Mouse (Mus musculus) midbrain, embryonic 11.5 days (tissue): ENCODE data around the gene Adat1. TPM values are rescaled to one million over a fixed set of nuclear protein-coding genes. Genes with fewer than 3 reads are reported as not detected.

Source experiments
- ATAC-seq: fragments of 200-750 bp; cut with Nextera tagmentation; 2 replicates; pipeline ENCODE4 v1.8.0; 2017; ENCODE audit warnings: moderate TSS enrichment, moderate library complexity; ENCODE audit not compliant: low FRiP score
- DNase-seq: peaks from one replicate; pipeline ENCODE4 v3.0.0; 2015; ENCODE audit warnings: low spot score; ENCODE audit errors: missing footprints
- H3K27ac ChIP-seq: fragments of 300-500 bp; sonication (generic); 2 replicates; pipeline ENCODE4 v1.5.1; 2014; ENCODE audit warnings: low read depth, low read length
- H3K27me3 ChIP-seq: fragments of 300-500 bp; sonication (generic); 2 replicates; pipeline ENCODE4 v1.6.1; 2014; ENCODE audit warnings: mild to moderate bottlenecking, low read length, moderate library complexity, mixed read lengths; ENCODE audit not compliant: control insufficient read depth, insufficient read depth
- H3K36me3 ChIP-seq: fragments of 300-500 bp; sonication (generic); 2 replicates; pipeline ENCODE4 v1.6.1; 2014; ENCODE audit warnings: mild to moderate bottlenecking, low read length, moderate library complexity, mixed read lengths; ENCODE audit not compliant: control insufficient read depth, insufficient read depth
- H3K4me1 ChIP-seq: fragments of 300-500 bp; sonication (generic); 2 replicates; pipeline ENCODE4 v1.6.1; 2014; ENCODE audit warnings: low read length; ENCODE audit not compliant: control insufficient read depth, insufficient read depth
- H3K4me2 ChIP-seq: fragments of 300-500 bp; sonication (generic); 2 replicates; pipeline ENCODE4 v1.6.1; 2014; ENCODE audit warnings: mild to moderate bottlenecking, moderate library complexity
- H3K4me3 ChIP-seq: fragments of 300-500 bp; sonication (generic); 2 replicates; pipeline ENCODE4 v1.5.1; 2014; ENCODE audit warnings: low read depth, low read length
- H3K9ac ChIP-seq: fragments of 300-500 bp; sonication (generic); 2 replicates; pipeline ENCODE4 v1.6.1; 2014; ENCODE audit warnings: low read length
- H3K9me3 ChIP-seq: fragments of 300-500 bp; sonication (generic); 2 replicates; pipeline ENCODE4 v1.6.1; 2016; ENCODE audit warnings: low read length; ENCODE audit not compliant: control insufficient read depth
- whole genome bisulfite sequencing: fragments of 180-500 bp; shearing (Covaris S2); extraction: QIAGEN DNeasy Blood & Tissue Kit; methylation state at CpG from one replicate; pipeline ENCODE4 v1.1.7; 2014; 5-methylcytosine and 5-hydroxymethylcytosine counted together
- polyA plus RNA-seq: library from polyadenylated mRNA; unstranded; fragments of >200 nt; fragmentation: Nextera tagmentation; extraction: Ambion mirVana; gene quantifications from 2 replicates; pipeline ENCODE4 v1.2.1, GENCODE M21; 2014

Adat1 gene
- polyA plus RNA-seq, 1 experiment from 2014 or later = 9.1 TPM

GRCm38 (mm10) chr8:111919663-111920062 is 72.4 kb downstream of the Adat1 start:
- Histone ChIP-seq H3K27me3 (no peaks in the 10 kb centered on the region), H3K4me3 (no peak overlapping the region), H3K9me3 (no peaks in the 10 kb centered on the region), H3K27ac (no peak overlapping the region), H3K9ac (no peak overlapping the region), H3K4me2 (no peak overlapping the region), H3K36me3 (no peaks in the 10 kb centered on the region), H3K4me1 (no peaks in the 10 kb centered on the region)
- DNase-seq (no peak), ATAC-seq (no peak)
- 80% methylated on average over 2 of the region's 2 CpGs for WGBS

Other genes with a start within 250 kb of the Adat1 start
- 36.2 and 42.1 TPM in 2 replicates for gene Bcar1, start 248.5 kb downstream of the Adat1 start, polyA plus RNA-seq
- gene Cfdp1, start 138.0 kb downstream of the Adat1 start, polyA plus RNA-seq = 209 and 223 TPM in 2 replicates
- gene Tmem170, start 115.6 kb downstream of the Adat1 start, polyA plus RNA-seq = 6.8 and 7.2 TPM in 2 replicates
- gene Chst5, start 81.9 kb downstream of the Adat1 start, polyA plus RNA-seq = 2.4 TPM in 2 replicates
- gene Tmem231, start 58.4 kb downstream of the Adat1 start, polyA plus RNA-seq = 20.1 and 21.9 TPM in 2 replicates
- gene Gabarapl2, start 51.6 kb downstream of the Adat1 start, polyA plus RNA-seq = 331 and 348 TPM in 2 replicates
- 258 and 265 TPM in 2 replicates for gene Kars, start 19.0 kb upstream of the Adat1 start, polyA plus RNA-seq
- 29.9 and 31.3 TPM in 2 replicates for gene Terf2ip, start 19.1 kb upstream of the Adat1 start, polyA plus RNA-seq
- 0.26 and 0.37 TPM in 2 replicates for gene Gm6793, start 22.7 kb upstream of the Adat1 start, polyA plus RNA-seq